Mouse (Mus musculus) small intestine, adult 2 months (tissue): Measurements from ENCODE around the gene Fbp2.

Experiments
- CTCF ChIP-seq: fragments of 200-500 bp; IDR thresholded peaks from 2 replicates; pipeline ENCODE4 v1.5.1; 2012; ENCODE audit warnings: low read depth, mild to moderate bottlenecking, control low read depth, inconsistent platforms, low read length, moderate library complexity, mixed read lengths; ENCODE audit not compliant: insufficient replicate concordance, insufficient read length; ENCODE audit errors: extremely low read depth
- POLR2A ChIP-seq: fragments of 200-500 bp; IDR thresholded peaks from 2 replicates; pipeline ENCODE4 v1.6.1; 2012; ENCODE audit warnings: low read depth, mild to moderate bottlenecking, control low read depth, inconsistent platforms, low read length, moderate library complexity

- TF ChIP-seq CTCF (no peak), POLR2A (no peak)
These were observed 8.6 kb upstream of the Fbp2 start for GRCm38 (mm10) chr13:62866817-62867216.
